20 mouse cellular contexts compared by ENCODE assay signal in genomic region chr2:165923715-165924114, GRCm38 (mm10). TPM values are rescaled to one million over a fixed set of nuclear protein-coding genes. Genes with fewer than 3 reads are reported as not detected.
A peak's percentile ranks its signal among the peaks of the same experiment; 100 is the strongest.
DNase-seq lines count a peak whose midpoint lies in the region; ATAC-seq and TF ChIP-seq lines count a peak whose summit lies in the region.
"Had no signal": no experiment of that assay in that cellular context is flagged by ENCODE, and none has a peak within 500 bp of the region (broad histone marks: within the 10 kb centered on the region; RNA-seq: fewer than 3 reads in every experiment).

No protein-coding gene starts in this region.

- no peaks in the 10 kb centered on the region for H3K27me3 ChIP-seq in heart, adult 2 months (ENCODE audit: control insufficient read depth, insufficient read depth, low read length)
- H3K27me3 ChIP-seq in lung, postnatal 0 days (replicated peaks; ENCODE audit: insufficient read depth, low read length): no peaks in the 10 kb centered on the region
- H3K27me3 ChIP-seq: heart, embryonic 12.5 days; hindbrain, embryonic 13.5 days; intestine, embryonic 15.5 days; midbrain, embryonic 15.5 days had no signal

- H3K9me3 ChIP-seq in lung, postnatal 0 days (ENCODE audit: low read length): no peaks in the 10 kb centered on the region
- H3K9me3 ChIP-seq: hindbrain, embryonic 13.5 days; midbrain, embryonic 15.5 days had no signal

- no peak overlapping the region for H3K4me2 ChIP-seq in lung, postnatal 0 days (replicated peaks; ENCODE audit: low read depth, low read length)
- H3K4me2 ChIP-seq: heart, embryonic 12.5 days; hindbrain, embryonic 13.5 days; intestine, embryonic 15.5 days; midbrain, embryonic 15.5 days had no signal

- peaks cover 6% of the 10 kb centered on the region for H3K4me1 ChIP-seq in heart, adult 2 months (ENCODE audit: control insufficient read depth, insufficient read depth, low read length)
- peaks cover 45% of the 10 kb centered on the region for H3K4me1 ChIP-seq in bone marrow macrophage, adult 2 months (ENCODE audit: control insufficient read depth, insufficient read depth, low read length)
- H3K4me1 ChIP-seq in lung, postnatal 0 days (ENCODE audit: insufficient read depth, low read depth, low read length): no peaks in the 10 kb centered on the region
- H3K4me1 ChIP-seq: midbrain, embryonic 15.5 days had no signal

- H3K27ac ChIP-seq in heart, adult 2 months: no peak overlapping the region
- peak overlapping the region; percentile 100 for H3K27ac ChIP-seq in bone marrow macrophage, adult 2 months (ENCODE audit: insufficient read depth, low read depth, low read length)
- no peak overlapping the region for H3K27ac ChIP-seq in lung, postnatal 0 days (ENCODE audit: low read length)
- H3K27ac ChIP-seq: gastrocnemius, adult 2 months; hindbrain, embryonic 13.5 days; liver, embryonic 14.5 days; midbrain, embryonic 15.5 days had no signal

- 89% methylated on average over 8 of the region's 8 CpGs for WGBS in heart, adult 2 months
- WGBS in lung, postnatal 0 days: 85% methylated on average over 8 of the region's 8 CpGs

- intact Hi-C loops in heart, adult 2 months (cut with DNase I): no loop called here

- no peak overlapping the region for H3K9ac ChIP-seq in heart, adult 2 months (ENCODE audit: low read depth, low read length)
- no peak overlapping the region for H3K9ac ChIP-seq in lung, postnatal 0 days (replicated peaks; ENCODE audit: low read depth)
- H3K9ac ChIP-seq: forebrain, postnatal 0 days; heart, embryonic 12.5 days; hindbrain, embryonic 13.5 days; intestine, embryonic 15.5 days; liver, embryonic 14.5 days; midbrain, embryonic 15.5 days had no signal

- no peak for TF ChIP-seq CTCF in heart, adult 2 months (IDR thresholded peaks at IDR 0.05)
- TF ChIP-seq CTCF in bone marrow macrophage, adult 2 months (IDR thresholded peaks at IDR 0.05; ENCODE audit: low read depth, low read length): no peak
- no peak for TF ChIP-seq CTCF in lung, postnatal 0 days (IDR thresholded peaks at IDR 0.05)

- DNase-seq in heart, adult 11 months: peak; percentile 86
- no peak for DNase-seq in heart, adult 2 months
- DNase-seq in thymus, postnatal 0 days (ENCODE audit: low spot score): peak; percentile 54
- no peak for DNase-seq in embryo, embryonic 11 days
- no peak for DNase-seq in layer of hippocampus, postnatal 36 days
- no peak for DNase-seq in lung, postnatal 0 days (ENCODE audit: low spot score)
- DNase-seq: adrenal gland, adult 8-10 months; cerebellum, postnatal 14 days; forebrain, postnatal 0 days; gastrocnemius, adult 2 months; heart, postnatal 14 days; kidney, adult 9 months; lung, postnatal 14 days had no signal

- no peak overlapping the region for H3K4me3 ChIP-seq in heart, adult 2 months
- no peak overlapping the region for H3K4me3 ChIP-seq in bone marrow macrophage, adult 2 months (ENCODE audit: insufficient read depth, low read length)
- H3K4me3 ChIP-seq in lung, postnatal 0 days (ENCODE audit: low read depth, low read length): no peak overlapping the region
- H3K4me3 ChIP-seq: gastrocnemius, adult 2 months; heart, embryonic 12.5 days; hindbrain, embryonic 13.5 days; intestine, embryonic 15.5 days; midbrain, embryonic 15.5 days had no signal

- peak; percentile 28 for ATAC-seq in CD4-positive, CD25-positive, alpha-beta regulatory T cell, adult 4 months
- ATAC-seq in lung, postnatal 0 days: no peak
- ATAC-seq: forebrain, postnatal 0 days; intestine, embryonic 15.5 days; midbrain, embryonic 15.5 days had no signal

- H3K79me2 ChIP-seq in heart, adult 2 months (replicated peaks; ENCODE audit: control insufficient read depth, insufficient read depth, low read length): no peaks in the 10 kb centered on the region

- no peak for TF ChIP-seq POLR2A in heart, adult 2 months (IDR thresholded peaks at IDR 0.05; ENCODE audit: insufficient read depth, low read depth, low read length)
- TF ChIP-seq POLR2A in bone marrow macrophage, adult 2 months (IDR thresholded peaks at IDR 0.05; ENCODE audit: borderline replicate concordance, low read depth, low read length): no peak

- no peaks in the 10 kb centered on the region for H3K36me3 ChIP-seq in heart, adult 2 months (ENCODE audit: control insufficient read depth, insufficient read depth, low read length)
- H3K36me3 ChIP-seq in lung, postnatal 0 days (ENCODE audit: insufficient read depth, low read length): no peaks in the 10 kb centered on the region
- H3K36me3 ChIP-seq: heart, embryonic 12.5 days; hindbrain, embryonic 13.5 days; intestine, embryonic 15.5 days; midbrain, embryonic 15.5 days had no signal

- TF ChIP-seq EP300 in heart, adult 2 months (IDR thresholded peaks at IDR 0.05; ENCODE audit: insufficient read depth, low read depth, low read length): no peak
- TF ChIP-seq EP300 in lung, postnatal 0 days (IDR thresholded peaks at IDR 0.05): no peak

RNA-seq across cellular contexts. Expression of gene Zmynd8, which starts 24.9 kb away (rescaled TPM):
- total RNA-seq in heart, adult 2 months (2021): 10 to 100 TPM; 44.4 to 47.2 TPM
- polyA plus RNA-seq in heart, adult 2 months (2012; rRNA removed): 20.4 and 31.2 TPM in 2 replicates
- 10 to 100 TPM; 66.6 to 75.4 TPM for polyA plus RNA-seq in CD4-positive, CD25-positive, alpha-beta regulatory T cell, adult 4 months (2017; shearing (Covaris generic))
- polyA plus RNA-seq in bone marrow macrophage, adult 2 months (2012; ENCODE audit: insufficient read depth, insufficient read length, missing spikeins): 97.8 and 99.5 TPM in 2 replicates
- 38.8 and 46.7 TPM in 2 replicates for polyA plus RNA-seq in thymus, postnatal 0 days (2015; fragmentation: Nextera tagmentation; extraction: Ambion mirVana)
- total RNA-seq in layer of hippocampus, postnatal 36 days (2021): 100 to 1,000 TPM; 162 to 181 TPM
- 30.7 and 32.1 TPM in 2 replicates for polyA plus RNA-seq in lung, postnatal 0 days (2015; fragmentation: Nextera tagmentation; extraction: Ambion mirVana)

Comparison
In these comparisons a context has a peak if more than half of its experiments do, and no peak if none do; other contexts are left out.
1. DNase-seq: peak in heart, adult 11 months (single experiment) and thymus, postnatal 0 days (single experiment); none in heart, adult 2 months (0 of 2), embryo, embryonic 11 days (single experiment), layer of hippocampus, postnatal 36 days (0 of 2) and lung, postnatal 0 days (single experiment).